Mouse (Mus musculus): ENCODE results near the gene Hopx. TPM values are rescaled to one million over a fixed set of nuclear protein-coding genes. Genes with fewer than 3 reads are reported as not detected.

Gene Hopx
- total and polyA plus RNA-seq, 3 experiments: 26.8 to 43.4 TPM; not detected in 1

DNA sequence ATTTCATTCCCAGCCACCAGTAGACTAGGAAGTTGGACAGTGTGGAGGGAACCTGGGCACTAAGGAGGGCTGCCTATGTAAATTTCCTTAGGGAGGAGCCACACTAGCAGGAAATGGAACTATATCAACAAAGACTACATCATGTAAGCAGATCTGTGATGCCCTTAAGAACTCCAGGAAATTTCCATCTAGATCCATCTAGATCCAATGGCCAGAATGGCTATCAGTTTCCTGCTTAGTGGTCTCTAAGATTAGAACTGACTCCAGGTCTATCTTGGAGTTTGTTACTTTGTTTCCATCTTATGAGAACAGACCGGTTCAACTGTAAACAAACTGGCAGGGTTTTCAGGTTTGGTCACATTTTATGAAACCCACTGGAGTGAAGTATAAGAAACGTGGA is 5.1 kb downstream of the Hopx start:
- Histone ChIP-seq H3K79me2 (ENCODE audit: control insufficient read depth, insufficient read depth, low read length, poor library complexity) (no peaks in the 10 kb centered on the region), H3K4me3 (ENCODE audit: control insufficient read depth in 1 of 2, insufficient read depth in 1 of 2, low read depth in 2 of 2, low read length in 2 of 2) (no peak overlapping the region), H3K27ac (ENCODE audit: control insufficient read depth, low read depth, low read length) (no peak overlapping the region), H3K27me3 (ENCODE audit: control insufficient read depth in 1 of 2, insufficient read depth in 2 of 2, low read length in 2 of 2) (no peaks in the 10 kb centered on the region), H3K4me1 (ENCODE audit: control insufficient read depth in 1 of 2, insufficient read depth in 2 of 2, low read length in 2 of 2) (no peaks in the 10 kb centered on the region; a peak in 1 of 4 replicates), H3K9ac (ENCODE audit: control insufficient read depth, low read depth, low read length, poor library complexity, severe bottlenecking) (no peak overlapping the region), H3K9me3 (replicated peaks; ENCODE audit: insufficient read depth, low read length) (no peaks in the 10 kb centered on the region), H3K36me3 (ENCODE audit: control insufficient read depth in 1 of 2, insufficient read depth in 2 of 2, low read length in 2 of 2) (peaks cover 0 to 3% of the 10 kb centered on the region in 2 experiments; a peak in 2 of 4 replicates)
- no peak for DNase-seq (ENCODE audit: low read depth, low spot score)
- no peak for TF ChIP-seq MAZ (IDR thresholded peaks at IDR 0.05; ENCODE audit: low read depth, low read length)
- 0 out of 2 replicates have a peak, but pooled peaks have one; percentile 6 for TF ChIP-seq MXI1 (IDR thresholded peaks at IDR 0.05; ENCODE audit: low read depth, low read length)

DNA sequence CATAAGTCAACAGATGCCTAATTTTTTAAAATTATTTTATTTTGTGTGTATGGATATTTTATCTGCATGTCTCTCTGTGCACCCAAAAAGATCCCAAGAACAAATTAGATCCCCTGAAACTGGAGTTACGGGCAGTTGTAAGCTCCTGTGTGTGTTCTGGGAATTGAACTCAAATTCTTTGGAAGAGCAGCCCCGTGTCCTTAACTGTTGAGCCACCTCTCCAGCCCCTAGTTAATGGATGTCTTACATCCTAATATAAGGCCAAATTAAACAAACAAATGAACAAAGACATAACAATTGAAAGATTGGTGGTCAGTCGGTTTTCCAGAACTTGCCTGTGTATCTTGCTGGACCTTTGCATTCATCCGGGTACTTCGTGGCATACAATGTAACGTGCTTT is 6.1 kb downstream of the Hopx start:
- H3K9ac ChIP-seq (ENCODE audit: control insufficient read depth, low read depth, low read length, poor library complexity, severe bottlenecking): no peak overlapping the region
- TF ChIP-seq NRF1 (IDR thresholded peaks at IDR 0.05; ENCODE audit: insufficient read depth, low read depth, low read length, poor library complexity, severe bottlenecking) (no peak), ETS1 (IDR thresholded peaks at IDR 0.05; ENCODE audit: low read depth, low read length) (no peak), BHLHE40 (IDR thresholded peaks at IDR 0.05; ENCODE audit: borderline replicate concordance, low read depth, low read length) (no peak)
- H3K27ac ChIP-seq (ENCODE audit: control insufficient read depth, low read depth, low read length): no peak overlapping the region
- no peaks in the 10 kb centered on the region for H3K79me2 ChIP-seq (ENCODE audit: control insufficient read depth, insufficient read depth, low read length, poor library complexity)
- no peaks in the 10 kb centered on the region; a peak in 1 of 4 replicates for H3K4me1 ChIP-seq (ENCODE audit: control insufficient read depth in 1 of 2, insufficient read depth in 2 of 2, low read length in 2 of 2)
- H3K4me3 ChIP-seq (ENCODE audit: control insufficient read depth in 1 of 2, insufficient read depth in 1 of 2, low read depth in 2 of 2, low read length in 2 of 2): no peak overlapping the region
- no peaks in the 10 kb centered on the region for H3K9me3 ChIP-seq (replicated peaks; ENCODE audit: insufficient read depth, low read length)
- no peaks in the 10 kb centered on the region for H3K27me3 ChIP-seq (ENCODE audit: control insufficient read depth in 1 of 2, insufficient read depth in 2 of 2, low read length in 2 of 2)
- DNase-seq (ENCODE audit: low read depth, low spot score): no peak
- H3K36me3 ChIP-seq (ENCODE audit: control insufficient read depth in 1 of 2, insufficient read depth in 2 of 2, low read length in 2 of 2): peaks cover 0 to 3% of the 10 kb centered on the region in 2 experiments; a peak in 2 of 4 replicates

DNA sequence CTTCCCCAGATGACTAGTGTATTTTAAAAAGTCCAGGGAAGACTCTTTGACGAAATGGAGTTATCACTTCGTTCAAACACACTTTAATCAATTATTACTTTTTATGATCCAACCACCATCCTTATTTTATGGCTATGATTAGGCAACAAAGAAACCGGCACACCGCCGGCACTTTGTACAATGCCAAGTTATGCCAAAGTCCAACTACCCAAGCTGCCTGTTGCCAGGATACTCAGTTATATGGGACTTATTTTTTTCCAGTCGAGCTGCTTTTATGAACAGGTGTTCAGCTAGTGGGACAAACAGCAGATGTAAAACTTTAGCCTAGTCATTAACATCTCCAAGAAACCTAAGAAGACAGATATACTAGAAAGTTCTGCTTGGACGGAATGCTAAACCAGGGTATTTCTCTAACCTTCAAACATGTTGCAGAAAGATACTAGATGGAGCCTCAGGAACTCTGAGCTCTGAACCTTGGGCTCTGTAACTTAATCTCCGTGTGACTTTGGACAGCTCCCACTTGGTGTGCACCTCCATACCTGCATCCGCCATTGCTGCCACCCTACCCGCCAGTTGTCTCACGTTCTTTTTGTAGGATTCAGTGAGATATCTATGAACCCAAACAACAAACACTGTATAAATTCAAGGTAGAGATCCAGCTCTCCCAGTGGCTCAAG is 7.6 kb downstream of the Hopx start:
- Histone ChIP-seq H3K36me3 (ENCODE audit: control insufficient read depth in 1 of 2, insufficient read depth in 2 of 2, low read length in 2 of 2) (peaks cover 0 to 10% of the 10 kb centered on the region in 2 experiments; a peak in 2 of 4 replicates), H3K4me1 (ENCODE audit: control insufficient read depth in 1 of 2, insufficient read depth in 2 of 2, low read length in 2 of 2) (peaks cover 4 to 9% of the 10 kb centered on the region in 2 experiments), H3K79me2 (ENCODE audit: control insufficient read depth, insufficient read depth, low read length, poor library complexity) (no peaks in the 10 kb centered on the region), H3K9ac (ENCODE audit: control insufficient read depth, low read depth, low read length, poor library complexity, severe bottlenecking) (no peak overlapping the region), H3K4me3 (ENCODE audit: control insufficient read depth in 1 of 2, insufficient read depth in 1 of 2, low read depth in 2 of 2, low read length in 2 of 2) (no peak overlapping the region), H3K9me3 (replicated peaks; ENCODE audit: insufficient read depth, low read length) (no peaks in the 10 kb centered on the region), H3K27me3 (ENCODE audit: control insufficient read depth in 1 of 2, insufficient read depth in 2 of 2, low read length in 2 of 2) (no peaks in the 10 kb centered on the region), H3K27ac (ENCODE audit: control insufficient read depth, low read depth, low read length) (no peak overlapping the region)
- no peak for DNase-seq (ENCODE audit: low read depth, low spot score)
- TF ChIP-seq MYB (IDR thresholded peaks at IDR 0.05; ENCODE audit: low read depth, low read length): no peak
- no peak for TF ChIP-seq SMC3 (IDR thresholded peaks at IDR 0.05; ENCODE audit: low read depth, low read length)
- TF ChIP-seq CTCF (IDR thresholded peaks at IDR 0.05 in 2 of 3, conservative IDR thresholded peaks at IDR 0.05 in 1 of 3; ENCODE audit: control insufficient read depth in 1 of 3, insufficient read depth in 1 of 3, low read depth in 2 of 3, low read length in 3 of 3, poor library complexity in 1 of 3, severe bottlenecking in 1 of 3): no peak
- TF ChIP-seq TBP (IDR thresholded peaks at IDR 0.05; ENCODE audit: low read depth, low read length): no peak
- TF ChIP-seq ZC3H11A (IDR thresholded peaks at IDR 0.05; ENCODE audit: low read depth, low read length): no peak
- TF ChIP-seq KAT2A (conservative IDR thresholded peaks at IDR 0.05; ENCODE audit: low read depth, low read length): no peak
- no peak for TF ChIP-seq POLR2AphosphoS5 (IDR thresholded peaks at IDR 0.05; ENCODE audit: borderline replicate concordance, low read depth, low read length)
